Mouse (Mus musculus) lung, embryonic 16.5 days (tissue): ENCODE data around the gene Myo1e. TPM values are rescaled to one million over a fixed set of nuclear protein-coding genes. Genes with fewer than 3 reads are reported as not detected.

ENCODE experiments used
- ATAC-seq: fragments of 200-750 bp; cut with Nextera tagmentation; 2 replicates; pipeline ENCODE4 v1.8.0; 2017; ENCODE audit warnings: low read depth, mild to moderate bottlenecking, moderate library complexity
- H3K27ac ChIP-seq: fragments of 300-500 bp; sonication (generic); 2 replicates; pipeline ENCODE4 v1.5.1; 2014; ENCODE audit warnings: mild to moderate bottlenecking, control low read depth, low read length
- H3K27me3 ChIP-seq: fragments of 300-500 bp; sonication (generic); 2 replicates; pipeline ENCODE4 v1.6.1; 2014; ENCODE audit warnings: low read depth, low read length, mixed read lengths; ENCODE audit not compliant: control insufficient read depth, insufficient read depth
- H3K36me3 ChIP-seq: fragments of 300-500 bp; sonication (generic); 2 replicates; pipeline ENCODE4 v1.6.1; 2014; ENCODE audit warnings: low read length; ENCODE audit not compliant: control insufficient read depth, insufficient read depth
- H3K4me1 ChIP-seq: fragments of 300-500 bp; sonication (generic); replicated peaks from 2 replicates; pipeline ENCODE4 v1.6.1; 2014; ENCODE audit warnings: low read length, mixed read lengths; ENCODE audit not compliant: control insufficient read depth, insufficient read depth
- H3K4me2 ChIP-seq: fragments of 300-500 bp; sonication (generic); 2 replicates; pipeline ENCODE4 v1.6.1; 2014; ENCODE audit warnings: low read depth, low read length, control low read depth
- H3K4me3 ChIP-seq: fragments of 300-500 bp; sonication (generic); 2 replicates; pipeline ENCODE4 v1.5.1; 2014; ENCODE audit warnings: mild to moderate bottlenecking, low read length, control low read depth
- H3K9ac ChIP-seq: fragments of 300-500 bp; sonication (generic); 2 replicates; pipeline ENCODE4 v1.6.1; 2014; ENCODE audit warnings: low read length, control low read depth
- H3K9me3 ChIP-seq: fragments of 300-500 bp; sonication (generic); 2 replicates; pipeline ENCODE4 v1.6.1; 2016; ENCODE audit warnings: low read length; ENCODE audit not compliant: control insufficient read depth
- WGBS: fragments of 180-500 bp; shearing (Covaris S2); extraction: QIAGEN DNeasy Blood & Tissue Kit; methylation state at CpG from one replicate; pipeline ENCODE4 v1.1.7; 2014; 5-methylcytosine and 5-hydroxymethylcytosine counted together
- polyA plus RNA-seq: library from polyadenylated mRNA; unstranded; fragments of >200 nt; fragmentation: Nextera tagmentation; extraction: Ambion mirVana; gene quantifications from 2 replicates; pipeline ENCODE4 v1.2.1, GENCODE M21; 2015

The Myo1e gene
- polyA plus RNA-seq, 1 experiment from 2014 or later: 46.2 TPM

DNA sequence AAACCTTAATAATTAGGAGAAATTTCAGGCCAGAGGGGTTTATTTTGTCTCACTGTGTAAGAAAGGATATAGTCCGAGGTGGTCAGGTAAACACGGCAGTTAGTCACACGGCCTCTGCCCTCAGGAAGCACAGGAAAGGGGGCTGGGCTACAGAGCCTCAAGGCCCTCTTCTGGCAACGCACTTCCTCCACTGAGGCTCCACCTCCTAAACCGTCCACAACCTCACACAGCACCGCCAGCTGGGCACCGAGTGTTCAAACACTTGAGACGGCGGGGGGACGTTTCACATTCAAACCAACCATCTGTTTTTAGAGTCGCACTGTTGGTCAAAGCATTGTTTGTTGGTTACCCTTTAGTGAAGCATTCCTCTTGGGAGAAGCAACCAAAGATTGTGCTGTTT, 12.5 kb upstream of the Myo1e start:
- Histone ChIP-seq H3K9ac (no peak overlapping the region), H3K4me1 (no peaks in the 10 kb centered on the region), H3K27me3 (no peaks in the 10 kb centered on the region), H3K4me2 (no peak overlapping the region), H3K4me3 (no peak overlapping the region), H3K36me3 (no peaks in the 10 kb centered on the region), H3K27ac (no peak overlapping the region), H3K9me3 (no peaks in the 10 kb centered on the region)
- ATAC-seq: peak; percentile 38; the same call in 1 of the 2 replicates
- 68% methylated on average over 11 of the region's 11 CpGs for WGBS

DNA sequence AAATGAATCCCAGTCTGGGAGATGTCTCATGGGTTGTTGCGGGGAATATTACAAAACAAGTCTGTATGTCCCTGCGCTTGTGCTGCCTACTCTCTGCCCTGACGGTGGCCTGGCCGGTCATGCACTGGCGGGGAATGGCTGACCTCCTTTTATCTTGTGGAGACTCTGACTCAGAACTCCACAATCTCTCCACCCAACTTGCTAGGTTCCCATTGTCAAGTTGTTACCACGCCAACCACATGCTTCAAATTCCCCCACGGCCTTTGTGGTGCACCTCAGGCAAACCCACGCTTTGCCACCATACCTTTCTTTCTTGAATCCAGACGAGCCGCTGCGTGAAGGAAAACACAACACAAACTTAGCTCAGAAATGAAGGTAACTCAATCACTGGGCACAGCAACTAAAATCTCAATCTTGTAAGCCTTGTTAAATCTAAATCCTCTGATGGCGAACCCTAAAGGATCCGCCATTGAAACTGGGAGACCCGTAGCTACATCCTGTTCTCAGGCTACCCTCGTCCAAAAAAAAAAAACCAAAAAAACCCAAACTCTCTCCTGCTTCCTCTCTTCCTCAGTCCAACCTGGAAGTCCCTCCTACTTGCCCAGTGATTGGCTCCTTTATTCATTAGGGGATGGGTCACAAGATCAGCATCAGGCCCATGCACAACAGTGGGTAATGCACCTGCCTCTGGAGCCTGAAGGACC, 10.0 kb upstream of the Myo1e start:
- H3K27ac ChIP-seq: no peak overlapping the region
- no peak overlapping the region for H3K4me2 ChIP-seq
- no peak for ATAC-seq
- no peaks in the 10 kb centered on the region for H3K36me3 ChIP-seq
- H3K4me3 ChIP-seq: no peak overlapping the region
- H3K4me1 ChIP-seq: no peaks in the 10 kb centered on the region
- H3K27me3 ChIP-seq: no peaks in the 10 kb centered on the region
- no peak overlapping the region for H3K9ac ChIP-seq
- 82% methylated on average over 15 of the region's 15 CpGs for WGBS
- no peaks in the 10 kb centered on the region for H3K9me3 ChIP-seq

DNA sequence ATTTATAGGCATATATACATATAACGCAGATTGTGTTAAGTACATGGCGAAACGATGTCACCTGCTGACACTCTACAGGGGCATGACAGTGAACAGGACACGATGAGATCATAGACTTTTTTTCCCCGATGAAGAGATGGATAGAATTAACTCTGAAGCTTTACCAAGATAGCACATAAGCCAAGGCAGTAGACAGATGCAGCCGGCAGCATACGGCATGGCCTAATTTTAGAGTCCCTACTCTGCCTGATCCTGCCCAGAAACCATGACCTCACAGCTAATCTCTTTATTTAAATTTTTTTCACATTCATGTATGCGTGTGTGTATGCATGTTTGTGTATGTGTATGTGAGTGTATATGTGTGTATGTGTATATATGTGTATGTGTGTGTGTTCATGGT, 9.2 kb upstream of the Myo1e start:
- Histone ChIP-seq H3K9ac (no peak overlapping the region), H3K4me1 (no peaks in the 10 kb centered on the region), H3K4me2 (no peak overlapping the region), H3K36me3 (no peaks in the 10 kb centered on the region), H3K9me3 (no peaks in the 10 kb centered on the region), H3K27ac (no peak overlapping the region), H3K4me3 (no peak overlapping the region), H3K27me3 (no peaks in the 10 kb centered on the region)
- ATAC-seq: no peak
- WGBS: 89% methylated on average over 8 of the region's 8 CpGs

DNA sequence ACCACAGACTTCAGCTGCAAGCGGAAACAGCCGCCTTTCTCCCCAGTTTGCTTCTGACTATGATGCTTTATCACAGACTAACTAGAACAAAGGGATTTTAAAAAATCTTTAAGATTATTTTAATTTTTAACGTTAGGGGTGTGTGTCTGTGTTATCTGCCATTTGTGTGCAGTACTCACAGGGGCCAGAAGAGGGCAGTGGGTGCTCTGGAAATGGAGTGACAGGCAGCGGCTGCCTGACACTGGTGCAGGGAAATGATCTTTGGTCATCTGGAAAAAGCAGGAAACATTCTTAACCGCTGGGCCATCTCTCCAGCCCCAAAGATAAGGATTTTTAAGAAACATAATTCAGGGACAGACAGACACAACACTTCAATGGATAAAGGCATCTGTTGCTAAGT, 4.4 kb upstream of the Myo1e start:
- WGBS: 51% methylated on average over 5 of the region's 5 CpGs
- ATAC-seq: no peak

DNA sequence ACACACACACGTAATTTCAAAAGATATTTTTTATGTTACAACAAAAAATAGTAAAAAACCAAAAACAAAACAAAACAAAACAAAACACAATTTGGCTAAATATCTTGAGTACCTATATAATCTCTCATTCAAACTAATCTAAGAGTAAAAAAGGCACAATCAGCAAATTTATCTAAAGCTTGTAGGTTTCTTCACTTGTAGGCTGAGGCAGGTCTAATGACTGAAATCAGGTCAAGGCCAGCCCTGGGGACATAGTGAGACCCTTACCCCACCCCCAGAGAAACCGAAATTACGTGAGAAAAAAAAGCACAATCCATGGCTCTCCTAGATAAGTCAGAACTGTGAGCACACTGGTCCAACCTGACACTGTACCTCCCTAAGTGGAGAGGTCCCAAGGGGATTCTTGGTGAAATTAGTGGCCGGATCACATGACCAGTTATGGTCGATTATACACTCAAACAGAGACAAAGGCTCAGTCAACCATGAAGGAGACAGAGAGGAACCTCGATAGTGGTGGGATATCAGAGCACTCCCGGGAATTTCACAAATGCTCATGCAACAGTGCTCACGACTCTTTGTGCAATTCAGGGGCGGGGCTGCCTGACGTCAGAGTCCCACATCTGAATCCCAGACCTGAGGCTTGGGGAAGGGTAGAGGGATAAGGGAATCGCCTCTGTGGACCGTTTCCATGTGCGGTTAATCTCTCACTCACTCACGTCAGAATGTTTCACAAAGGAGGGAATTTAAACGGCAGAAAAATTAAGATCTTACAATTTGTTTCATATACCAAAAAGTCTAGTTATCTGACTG, 3.7 kb upstream of the Myo1e start:
- no peak overlapping the region for H3K4me2 ChIP-seq
- no peaks in the 10 kb centered on the region for H3K9me3 ChIP-seq
- no peak overlapping the region for H3K9ac ChIP-seq
- no peaks in the 10 kb centered on the region for H3K36me3 ChIP-seq
- H3K4me1 ChIP-seq: peaks cover 1% of the 10 kb centered on the region; the same call in 1 of the 2 replicates
- 74% methylated on average over 15 of the region's 15 CpGs for WGBS
- H3K4me3 ChIP-seq: no peak overlapping the region
- H3K27me3 ChIP-seq: no peaks in the 10 kb centered on the region
- no peak for ATAC-seq
- no peak overlapping the region for H3K27ac ChIP-seq

More for the DNA sequence above, 4.4 kb upstream of the Myo1e start:
- no peaks in the 10 kb centered on the region for H3K36me3 ChIP-seq
- no peaks in the 10 kb centered on the region for H3K27me3 ChIP-seq
- no peak overlapping the region for H3K27ac ChIP-seq
- no peaks in the 10 kb centered on the region for H3K9me3 ChIP-seq
- no peaks in the 10 kb centered on the region for H3K4me1 ChIP-seq
- no peak overlapping the region for H3K4me2 ChIP-seq
- no peak overlapping the region for H3K4me3 ChIP-seq
- no peak overlapping the region for H3K9ac ChIP-seq

DNA sequence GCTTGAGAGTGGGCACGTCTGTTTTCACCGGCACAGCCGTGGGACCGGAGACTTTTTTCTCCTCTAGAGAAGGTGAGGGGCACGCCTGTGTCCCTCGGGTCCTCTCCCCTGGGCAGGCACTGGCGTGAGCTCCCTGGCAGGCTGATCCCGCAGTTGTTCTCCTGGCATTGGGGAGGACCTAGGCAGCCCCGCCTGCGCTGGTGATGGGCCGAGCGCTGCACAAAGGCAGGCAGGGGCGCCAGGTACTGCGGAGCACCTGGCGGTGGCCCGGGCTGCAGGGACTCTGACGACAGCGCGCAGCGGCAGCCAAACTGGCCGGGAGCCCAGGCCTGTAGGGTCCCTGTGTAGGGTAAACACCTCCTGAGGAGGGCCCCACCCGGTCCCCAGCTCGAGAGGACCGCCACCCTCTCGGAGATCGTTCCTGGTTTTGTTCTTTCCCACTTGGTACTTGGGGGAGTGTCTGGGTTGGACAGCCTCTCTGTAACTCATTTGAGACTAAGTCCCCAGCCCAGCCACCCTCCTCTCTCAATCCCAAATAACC, 901 bp downstream of the Myo1e start:
- 0% methylated on average over 26 of the region's 26 CpGs for WGBS

DNA sequence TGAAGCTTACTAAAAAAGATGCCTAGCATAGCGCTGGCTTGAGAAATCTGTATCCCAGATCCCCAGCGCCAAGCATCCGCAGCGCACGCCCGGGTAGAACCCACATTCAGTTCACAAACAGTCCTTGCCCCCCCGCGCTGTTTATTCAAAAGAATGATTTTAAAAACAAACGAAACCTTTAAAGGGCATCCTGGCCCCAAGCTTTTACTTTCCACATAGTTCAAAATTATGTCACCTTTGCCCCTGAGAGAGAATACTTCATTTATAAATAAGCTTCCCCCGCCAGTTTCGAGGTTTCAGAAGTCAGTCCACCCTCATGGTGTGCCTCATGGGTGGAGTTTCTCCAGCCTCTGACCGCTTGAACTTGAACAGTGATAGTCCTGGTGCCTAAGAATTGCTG, 1.6 kb downstream of the Myo1e start:
- H3K27me3 ChIP-seq: no peaks in the 10 kb centered on the region
- no peaks in the 10 kb centered on the region for H3K9me3 ChIP-seq
- ATAC-seq: no peak
- H3K36me3 ChIP-seq: no peaks in the 10 kb centered on the region
- peak overlapping the region; percentile 91 for H3K9ac ChIP-seq
- peaks cover 21% of the 10 kb centered on the region for H3K4me1 ChIP-seq
- H3K4me3 ChIP-seq: peak overlapping the region; percentile 92
- 7% methylated on average over 12 of the region's 12 CpGs for WGBS
- peak overlapping the region; percentile 98 for H3K27ac ChIP-seq
- peak overlapping the region; percentile 82 for H3K4me2 ChIP-seq

More for the DNA sequence above, 901 bp downstream of the Myo1e start:
- Histone ChIP-seq H3K4me2 (peak overlapping the region; percentile 82), H3K36me3 (no peaks in the 10 kb centered on the region), H3K27me3 (no peaks in the 10 kb centered on the region), H3K4me1 (peaks cover 21% of the 10 kb centered on the region), H3K4me3 (peak overlapping the region; percentile 92), H3K9ac (peak overlapping the region; percentile 91), H3K27ac (peak overlapping the region; percentile 98), H3K9me3 (no peaks in the 10 kb centered on the region)
- peak; percentile 87 for ATAC-seq

DNA sequence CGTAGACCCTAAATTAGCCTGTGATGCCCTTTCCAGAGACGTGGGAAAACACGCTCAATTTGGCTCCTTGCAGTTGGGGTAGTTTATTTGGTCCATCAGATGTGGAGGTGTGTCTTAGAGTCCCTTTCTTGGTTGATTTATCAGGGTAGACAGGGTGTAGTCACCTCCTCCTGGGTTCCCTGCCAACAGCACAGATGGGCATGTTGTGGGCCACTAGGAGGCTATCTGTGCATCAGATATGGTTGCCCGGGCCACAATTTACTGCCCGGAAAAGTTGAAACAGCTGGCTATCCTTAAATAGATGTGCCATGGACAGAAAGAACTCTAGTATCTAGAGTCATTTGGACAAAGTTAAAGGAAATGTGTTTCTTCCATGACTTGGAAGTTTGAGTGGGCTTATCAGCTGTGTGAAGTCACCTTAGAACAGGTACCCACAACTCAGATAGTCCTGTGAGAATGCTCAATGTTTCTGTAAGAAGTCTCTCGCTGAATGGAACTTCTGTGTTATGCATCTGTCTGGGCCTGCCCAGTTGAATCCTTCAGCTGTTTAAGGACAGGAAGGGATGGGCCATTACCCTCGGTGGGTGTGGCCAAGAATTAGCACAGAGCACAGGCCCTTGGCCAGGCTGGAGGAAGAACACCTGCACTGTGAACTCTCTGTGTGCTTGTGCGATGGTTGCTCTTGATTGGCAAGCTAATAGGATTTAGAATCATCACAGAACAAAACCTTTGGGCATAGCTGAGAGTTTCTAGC, 2.3 kb downstream of the Myo1e start:
- no peak for ATAC-seq
- 59% methylated on average over 8 of the region's 8 CpGs for WGBS
- peak overlapping the region; percentile 16; the same call in 1 of the 2 replicates for H3K27ac ChIP-seq
- peak overlapping the region; percentile 91; the same call in 1 of the 2 replicates for H3K9ac ChIP-seq
- peak overlapping the region; percentile 92 for H3K4me3 ChIP-seq
- H3K4me2 ChIP-seq: peak overlapping the region; percentile 82
- H3K27me3 ChIP-seq: no peaks in the 10 kb centered on the region
- peaks cover 21% of the 10 kb centered on the region for H3K4me1 ChIP-seq
- no peaks in the 10 kb centered on the region for H3K9me3 ChIP-seq
- no peaks in the 10 kb centered on the region for H3K36me3 ChIP-seq
